Mouse (Mus musculus): Measurements from ENCODE around the gene Nle1. TPM values are rescaled to one million over a fixed set of nuclear protein-coding genes. Genes with fewer than 3 reads are reported as not detected.

The Nle1 gene
- polyA plus RNA-seq, 1 experiment: 33.7 TPM

DNA sequence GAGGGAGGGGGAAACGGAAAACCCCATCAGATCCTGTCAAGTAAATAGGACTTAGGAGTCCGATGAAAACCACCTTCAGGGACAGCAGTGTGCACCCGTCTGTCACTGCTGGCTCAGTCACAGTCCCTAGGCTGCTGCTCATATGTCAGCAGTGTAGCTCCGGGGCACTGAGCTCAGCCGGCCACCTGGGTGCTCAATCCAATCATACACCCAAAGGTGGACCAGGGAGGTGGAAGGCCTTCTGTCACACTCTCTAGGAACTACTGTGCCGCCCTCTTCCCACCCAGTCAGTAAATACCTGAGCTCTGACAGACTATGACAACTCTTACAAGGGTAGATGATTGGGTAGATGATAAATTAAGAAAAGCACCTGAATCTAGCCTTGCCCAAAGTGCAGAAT is 47.5 kb downstream of the Nle1 start:
- Histone ChIP-seq H3ac (ENCODE audit: control insufficient read depth, insufficient read length) (no peak overlapping the region), H3K4me3 (no peak overlapping the region), H3K79me2 (ENCODE audit: control insufficient read depth, insufficient read depth) (no peaks in the 10 kb centered on the region), H3K27me3 (ENCODE audit: control insufficient read depth, insufficient read depth, insufficient read length) (no peaks in the 10 kb centered on the region), H3K4me2 (ENCODE audit: low read depth) (no peak overlapping the region), H3K36me3 (ENCODE audit: control insufficient read depth, insufficient read depth) (no peaks in the 10 kb centered on the region)
- TF ChIP-seq CEBPB (IDR thresholded peaks at IDR 0.05; ENCODE audit: insufficient read depth, poor library complexity, severe bottlenecking) (no peak), POLR2AphosphoS2 (IDR thresholded peaks at IDR 0.05; ENCODE audit: insufficient read length, low read depth) (no peak), USF1 (IDR thresholded peaks at IDR 0.05; ENCODE audit: low read depth) (no peak), SRF (IDR thresholded peaks at IDR 0.05; ENCODE audit: control insufficient read depth, insufficient read length, low read depth) (no peak), MYOG (IDR thresholded peaks at IDR 0.05; ENCODE audit: control insufficient read depth in 1 of 3, insufficient read depth in 1 of 3, insufficient read length in 2 of 3, low read depth in 2 of 3) (no peak), E2F4 (IDR thresholded peaks at IDR 0.05; ENCODE audit: insufficient read depth) (no peak), TCF12 (IDR thresholded peaks at IDR 0.05; ENCODE audit: insufficient read depth, poor library complexity, severe bottlenecking) (no peak), POLR2A (IDR thresholded peaks at IDR 0.05; ENCODE audit: insufficient read length, low read depth) (no peak), MYOD1 (IDR thresholded peaks at IDR 0.05; ENCODE audit: control insufficient read depth in 1 of 3, insufficient read length in 2 of 3, low read depth in 2 of 3) (no peak), MAX (IDR thresholded peaks at IDR 0.05; ENCODE audit: low read depth) (no peak), REST (IDR thresholded peaks at IDR 0.05; ENCODE audit: insufficient read depth, insufficient read length) (no peak)

DNA sequence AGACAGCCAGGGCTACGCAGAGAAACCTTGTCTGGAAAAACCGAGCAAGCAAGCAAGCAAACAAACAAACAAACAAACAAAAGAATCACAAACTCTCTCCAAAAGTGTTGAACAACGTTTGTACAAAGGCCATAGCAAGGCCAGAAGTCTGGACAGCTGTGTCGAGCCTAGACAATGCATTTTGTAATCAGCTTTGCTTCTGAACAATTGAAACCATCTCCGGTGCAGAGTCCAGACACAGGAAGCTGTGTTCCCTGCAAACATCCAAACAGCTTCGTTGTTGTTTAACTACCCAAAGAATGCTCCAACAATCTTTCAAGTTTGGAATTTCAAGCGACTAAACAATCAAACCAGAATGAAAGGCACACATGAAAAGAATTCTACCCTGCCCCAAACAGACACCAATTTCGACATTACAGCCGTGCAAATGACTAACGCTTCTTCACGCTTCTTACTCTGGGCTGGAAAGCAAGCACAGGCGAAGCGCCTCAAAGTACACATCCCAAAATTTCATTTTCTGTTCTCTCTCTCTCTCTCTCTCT is 50.8 kb downstream of the Nle1 start:
- Histone ChIP-seq H3K4me2 (ENCODE audit: low read depth) (no peak overlapping the region), H3K36me3 (ENCODE audit: control insufficient read depth, insufficient read depth) (no peaks in the 10 kb centered on the region), H3K4me3 (no peak overlapping the region), H3ac (ENCODE audit: control insufficient read depth, insufficient read length) (no peak overlapping the region), H3K79me2 (ENCODE audit: control insufficient read depth, insufficient read depth) (no peaks in the 10 kb centered on the region), H3K27me3 (ENCODE audit: control insufficient read depth, insufficient read depth, insufficient read length) (no peaks in the 10 kb centered on the region)
- TF ChIP-seq POLR2AphosphoS2 (IDR thresholded peaks at IDR 0.05; ENCODE audit: insufficient read length, low read depth): no peak
- no peak for TF ChIP-seq USF1 (IDR thresholded peaks at IDR 0.05; ENCODE audit: low read depth)
- TF ChIP-seq TCF12 (IDR thresholded peaks at IDR 0.05; ENCODE audit: insufficient read depth, poor library complexity, severe bottlenecking): no peak
- no peak for TF ChIP-seq CEBPB (IDR thresholded peaks at IDR 0.05; ENCODE audit: insufficient read depth, poor library complexity, severe bottlenecking)
- no peak for TF ChIP-seq REST (IDR thresholded peaks at IDR 0.05; ENCODE audit: insufficient read depth, insufficient read length)
- no peak for TF ChIP-seq E2F4 (IDR thresholded peaks at IDR 0.05; ENCODE audit: insufficient read depth)
- TF ChIP-seq MYOD1 (IDR thresholded peaks at IDR 0.05; ENCODE audit: control insufficient read depth in 1 of 3, insufficient read length in 2 of 3, low read depth in 2 of 3): no peak
- no peak for TF ChIP-seq MAX (IDR thresholded peaks at IDR 0.05; ENCODE audit: low read depth)

DNA sequence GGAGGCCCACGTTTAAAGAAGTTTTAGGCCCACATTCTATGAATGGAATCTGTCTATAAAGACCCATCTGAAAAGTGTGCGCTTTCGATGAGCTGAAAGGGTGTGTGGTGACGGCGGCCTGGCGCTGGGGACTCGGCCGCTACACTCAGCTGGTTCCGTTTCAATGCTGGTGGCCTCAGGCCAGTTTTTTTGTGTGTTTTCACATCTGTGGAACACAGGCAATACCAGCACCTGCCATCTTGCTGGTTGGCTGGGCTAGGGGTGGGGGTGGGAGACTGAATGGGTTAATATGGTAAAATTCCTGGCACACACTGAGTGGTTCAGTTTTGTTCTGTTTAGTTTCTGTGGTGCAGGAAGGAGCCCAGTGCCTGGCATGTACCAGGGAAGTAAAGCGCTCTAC is 52.2 kb downstream of the Nle1 start:
- no peaks in the 10 kb centered on the region for H3K36me3 ChIP-seq (ENCODE audit: control insufficient read depth, insufficient read depth)
- no peaks in the 10 kb centered on the region for H3K79me2 ChIP-seq (ENCODE audit: control insufficient read depth, insufficient read depth)
- H3K27me3 ChIP-seq (ENCODE audit: control insufficient read depth, insufficient read depth, insufficient read length): no peaks in the 10 kb centered on the region
- TF ChIP-seq SRF (IDR thresholded peaks at IDR 0.05; ENCODE audit: control insufficient read depth, insufficient read length, low read depth) (no peak), POLR2A (IDR thresholded peaks at IDR 0.05; ENCODE audit: insufficient read length, low read depth) (no peak), CEBPB (IDR thresholded peaks at IDR 0.05; ENCODE audit: insufficient read depth, poor library complexity, severe bottlenecking) (no peak), POLR2AphosphoS2 (IDR thresholded peaks at IDR 0.05; ENCODE audit: insufficient read length, low read depth) (no peak), TCF12 (IDR thresholded peaks at IDR 0.05; ENCODE audit: insufficient read depth, poor library complexity, severe bottlenecking) (no peak), USF1 (IDR thresholded peaks at IDR 0.05; ENCODE audit: low read depth) (no peak), E2F4 (IDR thresholded peaks at IDR 0.05; ENCODE audit: insufficient read depth) (no peak), MYOG (IDR thresholded peaks at IDR 0.05; ENCODE audit: control insufficient read depth in 1 of 3, insufficient read depth in 1 of 3, insufficient read length in 2 of 3, low read depth in 2 of 3) (no peak), MYOD1 (IDR thresholded peaks at IDR 0.05; ENCODE audit: control insufficient read depth in 1 of 3, insufficient read length in 2 of 3, low read depth in 2 of 3) (no peak), REST (IDR thresholded peaks at IDR 0.05; ENCODE audit: insufficient read depth, insufficient read length) (no peak), TCF3 (IDR thresholded peaks at IDR 0.05; ENCODE audit: insufficient read length, low read depth) (no peak), MAX (IDR thresholded peaks at IDR 0.05; ENCODE audit: low read depth) (no peak)
- no peak overlapping the region for H3K4me2 ChIP-seq (ENCODE audit: low read depth)
- no peak overlapping the region for H3ac ChIP-seq (ENCODE audit: control insufficient read depth, insufficient read length)
- no peak overlapping the region for H3K4me3 ChIP-seq

DNA sequence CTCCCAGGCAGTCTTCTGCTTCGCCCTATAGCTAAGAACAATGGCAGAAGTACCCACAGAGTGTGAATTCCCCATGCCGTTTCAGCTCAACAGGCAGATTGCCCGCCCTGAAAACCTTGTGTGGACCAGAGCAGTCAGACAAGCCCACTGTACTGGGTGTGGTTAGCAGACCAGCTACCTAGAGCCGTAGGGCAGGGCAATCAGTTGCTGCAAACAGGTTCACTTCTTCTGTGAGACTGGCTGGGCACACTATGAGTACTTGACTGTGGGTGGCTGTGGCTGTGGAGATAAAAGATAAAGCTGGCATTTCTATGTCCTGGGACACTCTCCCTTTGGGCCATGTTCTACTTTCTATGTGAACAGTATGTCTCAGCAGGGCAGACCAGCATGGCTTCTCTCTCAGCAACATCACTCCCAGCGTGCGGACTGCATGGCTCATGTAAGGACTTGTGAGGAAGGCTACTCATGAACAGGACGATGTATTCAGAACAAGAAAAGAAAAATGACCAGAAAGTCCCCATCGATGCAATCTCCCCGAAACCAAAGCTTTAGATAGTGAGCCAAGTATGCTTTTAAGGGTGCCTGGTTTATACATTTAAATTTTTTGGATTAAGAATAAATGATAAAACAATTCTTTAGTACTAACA is 52.8 kb downstream of the Nle1 start:
- Histone ChIP-seq H3K36me3 (ENCODE audit: control insufficient read depth, insufficient read depth) (no peaks in the 10 kb centered on the region), H3K79me2 (ENCODE audit: control insufficient read depth, insufficient read depth) (no peaks in the 10 kb centered on the region), H3ac (ENCODE audit: control insufficient read depth, insufficient read length) (no peak overlapping the region), H3K27me3 (ENCODE audit: control insufficient read depth, insufficient read depth, insufficient read length) (no peaks in the 10 kb centered on the region), H3K4me2 (ENCODE audit: low read depth) (no peak overlapping the region), H3K4me3 (no peak overlapping the region)
- TF ChIP-seq USF1 (IDR thresholded peaks at IDR 0.05; ENCODE audit: low read depth) (no peak), E2F4 (IDR thresholded peaks at IDR 0.05; ENCODE audit: insufficient read depth) (no peak), TCF3 (IDR thresholded peaks at IDR 0.05; ENCODE audit: insufficient read length, low read depth) (no peak), MYOG (IDR thresholded peaks at IDR 0.05; ENCODE audit: control insufficient read depth in 1 of 3, insufficient read depth in 1 of 3, insufficient read length in 2 of 3, low read depth in 2 of 3) (no peak), TCF12 (IDR thresholded peaks at IDR 0.05; ENCODE audit: insufficient read depth, poor library complexity, severe bottlenecking) (no peak), REST (IDR thresholded peaks at IDR 0.05; ENCODE audit: insufficient read depth, insufficient read length) (no peak), MYOD1 (IDR thresholded peaks at IDR 0.05; ENCODE audit: control insufficient read depth in 1 of 3, insufficient read length in 2 of 3, low read depth in 2 of 3) (no peak), SRF (IDR thresholded peaks at IDR 0.05; ENCODE audit: control insufficient read depth, insufficient read length, low read depth) (no peak), CEBPB (IDR thresholded peaks at IDR 0.05; ENCODE audit: insufficient read depth, poor library complexity, severe bottlenecking) (no peak), POLR2AphosphoS2 (IDR thresholded peaks at IDR 0.05; ENCODE audit: insufficient read length, low read depth) (no peak), MAX (IDR thresholded peaks at IDR 0.05; ENCODE audit: low read depth) (no peak), POLR2A (IDR thresholded peaks at IDR 0.05; ENCODE audit: insufficient read length, low read depth) (no peak)
